Mouse (Mus musculus) G1E (cell line): Measurements from ENCODE around the gene Zfp91.

Experiments used
- CTCF ChIP-seq: IDR thresholded peaks from 2 replicates; pipeline ENCODE4 v1.5.1; 2012; ENCODE audit warnings: low read depth, low read length, inconsistent platforms, mixed read lengths
- GATA1 ChIP-seq: IDR thresholded peaks from 2 replicates; pipeline ENCODE4 v1.6.1; 2012; ENCODE audit warnings: borderline replicate concordance, low read length, inconsistent platforms, mixed read lengths
- GATA2 ChIP-seq: IDR thresholded peaks from 2 replicates; pipeline ENCODE4 v1.6.1; 2012; ENCODE audit warnings: low read depth, low read length, inconsistent platforms, borderline replicate concordance
- POLR2AphosphoS5 ChIP-seq: IDR thresholded peaks from 2 replicates; pipeline ENCODE4 v1.6.1; 2012; ENCODE audit warnings: low read depth, low read length, inconsistent platforms; ENCODE audit not compliant: insufficient replicate concordance
- TAL1 ChIP-seq: conservative IDR thresholded peaks from 2 replicates; pipeline ENCODE4 v1.6.1; 2012; ENCODE audit warnings: low read depth, low read length, inconsistent platforms, mixed read lengths

DNA sequence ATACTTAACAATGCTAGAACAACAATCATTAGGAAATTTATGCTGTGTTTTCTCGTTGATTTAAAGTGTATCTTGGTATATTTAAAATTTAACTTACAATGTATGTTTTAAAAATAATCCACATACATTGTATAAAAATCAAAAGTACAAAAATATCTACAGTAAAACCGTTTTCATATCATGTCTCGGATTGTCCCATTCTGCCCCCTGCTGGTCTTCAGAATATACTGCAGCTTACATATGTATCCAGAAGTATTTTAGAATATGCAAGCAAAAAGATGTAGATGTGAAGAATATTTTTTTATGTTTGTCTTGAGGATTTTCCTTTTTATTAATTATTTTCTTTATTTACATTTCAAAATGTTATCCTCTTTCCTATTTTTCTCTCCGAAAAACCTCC is 24.5 kb upstream of the Zfp91 start:
- TF ChIP-seq CTCF = no peak
- no peak for TF ChIP-seq GATA1
- TF ChIP-seq GATA2 = no peak
- no peak for TF ChIP-seq TAL1
- TF ChIP-seq POLR2AphosphoS5 = no peak
